Mouse (Mus musculus) kidney, adult 2 months (tissue): ENCODE results near the gene Smg7. TPM values are rescaled to one million over a fixed set of nuclear protein-coding genes. Genes with fewer than 3 reads are reported as not detected.

Experiments
- DNase-seq: peaks from one replicate; pipeline ENCODE4 v3.0.0; 2021
- H3K27ac ChIP-seq: fragments of 200-500 bp; 2 replicates; pipeline ENCODE4 v1.5.1; 2012; ENCODE audit warnings: low read depth, low read length, control low read depth, inconsistent platforms; ENCODE audit not compliant: insufficient read depth
- H3K27me3 ChIP-seq: fragments of 200-500 bp; replicated peaks from 2 replicates; pipeline ENCODE4 v1.6.1; 2012; ENCODE audit warnings: mild to moderate bottlenecking, moderate library complexity, low read length, inconsistent platforms; ENCODE audit not compliant: control insufficient read depth, insufficient read depth
- H3K36me3 ChIP-seq: fragments of 200-500 bp; 2 replicates; pipeline ENCODE4 v1.6.1; 2012; ENCODE audit warnings: mild to moderate bottlenecking, moderate library complexity, low read length, inconsistent platforms; ENCODE audit not compliant: control insufficient read depth, insufficient read depth
- H3K4me1 ChIP-seq: fragments of 200-500 bp; 2 replicates; pipeline ENCODE4 v1.6.1; 2011; ENCODE audit warnings: low read length; ENCODE audit not compliant: control insufficient read depth, insufficient read depth
- H3K4me3 ChIP-seq: fragments of 200-500 bp; 2 replicates; pipeline ENCODE4 v1.5.1; 2011; ENCODE audit warnings: mild to moderate bottlenecking, low read depth, low read length, control low read depth; ENCODE audit not compliant: insufficient read depth
- CTCF ChIP-seq: fragments of 200-500 bp; conservative IDR thresholded peaks from 2 replicates; pipeline ENCODE4 v1.5.1; 2011; ENCODE audit warnings: low read depth, mild to moderate bottlenecking, control low read depth, low read length, moderate library complexity, mixed read lengths; ENCODE audit not compliant: insufficient read depth, insufficient read length
- POLR2A ChIP-seq: fragments of 200-500 bp; IDR thresholded peaks from one replicate; pipeline ENCODE4 v1.6.1; 2011; ENCODE audit warnings: low read depth, low read length, control low read depth
- WGBS: fragments of 180-500 bp; shearing (Covaris S2); methylation state at CpG from one replicate; pipeline ENCODE4 v1.1.7; 2018; 5-methylcytosine and 5-hydroxymethylcytosine counted together
- polyA plus RNA-seq: library from polyadenylated mRNA; depleted of rRNA; stranded (reverse); fragments of >200 nt; gene quantifications from 2 replicates; pipeline ENCODE4 v1.2.3, GENCODE M21; 2012

The Smg7 gene
- polyA plus RNA-seq, 1 experiment = 46.8 TPM

DNA sequence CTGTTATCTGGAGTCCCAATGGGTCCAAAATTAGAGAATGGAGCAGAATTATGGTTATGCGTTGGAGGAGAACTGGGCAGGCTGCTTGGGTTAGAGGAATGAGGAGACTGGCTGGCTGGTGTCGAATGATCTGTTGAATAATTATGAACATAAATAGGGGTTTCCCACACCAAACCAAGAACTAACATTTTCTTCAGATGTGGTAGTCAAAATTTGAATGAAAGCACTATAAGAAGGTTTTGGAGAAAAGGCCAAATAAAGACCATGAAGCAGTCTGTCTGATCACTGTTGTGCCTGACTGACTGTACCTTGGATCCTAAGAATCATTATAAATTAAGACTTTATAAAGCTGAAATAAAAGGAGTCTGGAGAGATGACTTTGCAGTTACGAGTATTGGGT, 62.1 kb downstream of the Smg7 start:
- no peak for TF ChIP-seq POLR2A
- TF ChIP-seq CTCF = no peak
- WGBS = 96% methylated on average over 3 of the region's 3 CpGs
- no peak for DNase-seq

DNA sequence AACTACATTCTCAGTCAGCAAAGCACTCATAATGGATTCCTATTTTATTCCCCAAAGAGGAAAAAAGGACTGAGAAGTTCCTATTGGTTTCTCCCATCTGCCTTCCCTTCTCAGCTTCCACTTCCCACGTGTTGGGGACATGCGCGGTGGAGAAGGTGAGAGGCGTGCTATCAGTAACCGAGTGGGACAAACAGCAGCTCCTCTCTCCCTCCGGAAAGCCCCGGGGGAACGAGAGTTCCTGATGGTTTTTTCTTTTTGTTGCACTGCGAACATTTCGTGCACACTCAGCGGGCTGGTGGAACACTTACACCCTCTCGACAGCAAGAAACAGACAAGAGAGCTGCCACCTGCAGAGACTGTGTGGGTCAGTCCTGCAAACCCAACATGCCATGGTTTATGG, 63.6 kb downstream of the Smg7 start:
- no peak for DNase-seq
- no peaks in the 10 kb centered on the region for H3K4me1 ChIP-seq
- no peak overlapping the region for H3K27ac ChIP-seq
- no peak overlapping the region for H3K4me3 ChIP-seq
- TF ChIP-seq POLR2A (no peak), CTCF (no peak)
- WGBS = 85% methylated on average over 12 of the region's 12 CpGs
- H3K36me3 ChIP-seq = peaks cover 10% of the 10 kb centered on the region
- no peaks in the 10 kb centered on the region for H3K27me3 ChIP-seq

More for the DNA sequence above, 62.1 kb downstream of the Smg7 start:
- Histone ChIP-seq H3K27me3 (no peaks in the 10 kb centered on the region), H3K4me1 (no peaks in the 10 kb centered on the region), H3K27ac (no peak overlapping the region), H3K4me3 (no peak overlapping the region), H3K36me3 (peaks cover 18% of the 10 kb centered on the region)

DNA sequence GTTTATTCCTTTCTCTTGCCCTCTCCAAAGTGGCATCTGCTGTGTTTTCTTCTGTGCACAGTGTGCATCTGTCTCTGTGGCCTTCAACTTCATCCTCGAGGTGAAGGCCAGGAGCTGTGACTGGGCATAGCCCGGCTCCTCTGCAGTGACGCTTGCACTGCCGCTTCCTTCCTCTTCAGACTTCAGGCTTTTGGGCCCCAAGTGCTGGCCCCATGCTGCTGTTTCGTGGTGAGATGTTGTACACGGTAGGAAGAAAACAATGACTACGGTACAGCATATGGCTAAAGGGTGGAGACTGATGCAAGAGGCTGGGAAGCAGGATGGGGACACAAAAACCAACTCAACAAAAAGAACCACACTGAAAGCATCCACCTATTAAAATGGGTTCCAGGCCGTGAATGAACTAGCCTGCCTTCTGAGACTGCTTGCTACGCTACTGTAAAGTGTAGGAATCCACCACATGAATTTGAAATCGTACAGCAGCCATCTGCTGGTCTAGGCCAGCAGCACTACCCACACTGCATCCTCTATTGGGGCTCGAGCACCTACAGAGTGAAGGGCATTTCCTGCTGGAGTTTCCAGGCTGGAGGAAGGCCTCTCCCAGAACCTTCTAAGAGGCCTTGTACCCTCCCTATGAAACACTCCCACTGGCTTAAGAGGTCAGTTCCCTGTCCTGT, 64.3 kb downstream of the Smg7 start:
- Histone ChIP-seq H3K4me3 (no peak overlapping the region), H3K27ac (no peak overlapping the region), H3K27me3 (no peaks in the 10 kb centered on the region), H3K4me1 (no peaks in the 10 kb centered on the region), H3K36me3 (peaks cover 5% of the 10 kb centered on the region)
- TF ChIP-seq POLR2A (no peak), CTCF (no peak)
- WGBS = 77% methylated on average over 11 of the region's 11 CpGs
- DNase-seq = no peak

DNA sequence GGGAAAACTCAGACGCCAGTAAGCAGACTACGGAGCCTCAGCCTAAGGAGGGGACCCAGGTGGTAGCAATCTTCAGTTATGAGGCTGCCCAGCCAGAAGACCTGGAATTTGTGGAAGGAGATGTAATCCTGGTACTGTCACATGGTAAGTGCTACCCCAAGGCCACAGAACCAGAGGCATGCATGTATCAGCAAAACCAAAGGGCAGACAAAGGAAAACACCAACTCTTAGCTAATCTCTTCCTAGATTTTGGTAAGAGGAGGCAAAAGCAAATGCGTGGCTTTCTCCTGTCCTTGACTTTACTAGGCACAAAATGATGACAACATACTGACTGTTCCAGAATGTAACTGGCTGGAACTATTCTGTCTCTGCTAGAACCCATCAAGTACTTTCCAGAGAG, 67.4 kb downstream of the Smg7 start:
- TF ChIP-seq POLR2A = no peak
- no peaks in the 10 kb centered on the region for H3K4me1 ChIP-seq

DNA sequence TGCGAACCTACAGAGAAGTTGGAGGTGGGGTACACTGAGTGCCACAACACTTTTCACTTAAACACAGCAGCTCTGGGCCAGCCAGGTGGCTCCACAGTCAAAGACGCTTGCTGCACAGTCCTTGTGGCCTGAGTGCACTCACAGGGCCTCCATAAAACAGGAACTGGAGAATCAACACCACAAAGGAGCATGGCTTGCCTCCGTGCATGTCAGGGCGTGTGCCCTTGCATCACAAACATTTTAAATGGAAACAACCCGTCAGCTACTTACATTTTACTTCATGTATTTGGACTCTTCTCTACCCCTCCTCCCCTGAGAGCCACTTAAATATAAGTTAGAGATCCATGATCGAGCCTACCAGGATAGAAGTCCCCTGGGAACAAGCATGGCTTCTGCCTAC, 70.1 kb downstream of the Smg7 start:
- H3K27ac ChIP-seq = no peak overlapping the region
- TF ChIP-seq CTCF = no peak
- TF ChIP-seq POLR2A = no peak
- no peaks in the 10 kb centered on the region for H3K4me1 ChIP-seq
- H3K27me3 ChIP-seq = no peaks in the 10 kb centered on the region
- H3K4me3 ChIP-seq = no peak overlapping the region
- DNase-seq = no peak
- WGBS = 81% methylated on average over 6 of the region's 6 CpGs
- H3K36me3 ChIP-seq = no peaks in the 10 kb centered on the region; the same call in 1 of the 2 replicates

More for the DNA sequence above, 67.4 kb downstream of the Smg7 start:
- Histone ChIP-seq H3K36me3 (peaks cover 1% of the 10 kb centered on the region; the same call in 1 of the 2 replicates), H3K27ac (no peak overlapping the region), H3K4me3 (no peak overlapping the region), H3K27me3 (no peaks in the 10 kb centered on the region)
- DNase-seq = no peak
- 95% methylated on average over 3 of the region's 3 CpGs for WGBS

DNA sequence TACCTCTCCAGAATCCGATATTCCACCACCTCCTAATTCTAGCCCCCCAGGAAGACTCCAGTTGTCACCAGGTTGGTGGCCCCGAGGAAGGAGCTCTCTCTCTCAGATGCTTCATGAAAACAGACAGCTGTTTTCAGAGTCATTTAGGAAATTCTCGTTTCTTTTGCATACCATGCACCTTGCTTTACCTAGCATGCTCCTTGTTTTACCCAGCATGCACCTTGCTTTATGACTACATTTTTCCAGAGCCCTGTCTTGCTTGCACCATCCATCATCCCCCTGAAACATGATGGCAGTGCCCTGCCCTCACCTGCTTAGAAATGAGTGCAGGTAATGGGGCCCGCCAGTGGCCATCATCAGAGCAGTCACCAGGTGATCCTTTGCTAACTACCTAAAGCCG, 70.8 kb downstream of the Smg7 start:
- Histone ChIP-seq H3K4me1 (no peaks in the 10 kb centered on the region), H3K36me3 (no peaks in the 10 kb centered on the region), H3K4me3 (no peak overlapping the region), H3K27ac (no peak overlapping the region), H3K27me3 (no peaks in the 10 kb centered on the region)
- no peak for DNase-seq
- TF ChIP-seq POLR2A (no peak), CTCF (no peak)
- 72% methylated on average over 5 of the region's 5 CpGs for WGBS

DNA sequence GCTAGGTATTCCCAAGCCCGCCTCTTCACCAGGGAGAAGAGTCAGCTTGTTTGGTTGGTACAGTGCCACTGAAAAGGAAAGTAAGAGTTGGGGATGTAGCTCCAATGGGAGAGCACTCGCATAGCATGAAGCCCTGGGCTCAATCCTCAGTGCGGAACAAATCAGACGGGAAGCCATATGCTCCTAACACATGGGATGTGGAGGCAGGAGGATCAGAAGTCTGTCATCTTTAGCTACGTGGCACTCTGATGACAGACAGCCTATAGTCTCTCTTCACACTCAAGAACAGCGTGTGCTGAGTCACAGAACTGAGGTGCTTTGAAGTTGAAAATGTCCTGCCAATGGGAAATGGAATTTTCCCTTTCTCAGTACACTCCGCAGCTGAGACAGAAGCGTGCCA, 71.4 kb downstream of the Smg7 start:
- H3K4me1 ChIP-seq = no peaks in the 10 kb centered on the region
- no peak overlapping the region for H3K4me3 ChIP-seq
- TF ChIP-seq CTCF (no peak), POLR2A (no peak)
- no peaks in the 10 kb centered on the region for H3K36me3 ChIP-seq
- H3K27me3 ChIP-seq = no peaks in the 10 kb centered on the region
- WGBS = 84% methylated on average over 8 of the region's 8 CpGs
- no peak overlapping the region for H3K27ac ChIP-seq
- no peak for DNase-seq
